Mouse (Mus musculus): Measurements from ENCODE around the gene Fbf1. TPM values are rescaled to one million over a fixed set of nuclear protein-coding genes. Genes with fewer than 3 reads are reported as not detected.

Gene Fbf1
- 49.5 and 60.3 TPM in 2 replicates for polyA plus RNA-seq (2015; fragmentation: Nextera tagmentation; extraction: Ambion mirVana)

DNA sequence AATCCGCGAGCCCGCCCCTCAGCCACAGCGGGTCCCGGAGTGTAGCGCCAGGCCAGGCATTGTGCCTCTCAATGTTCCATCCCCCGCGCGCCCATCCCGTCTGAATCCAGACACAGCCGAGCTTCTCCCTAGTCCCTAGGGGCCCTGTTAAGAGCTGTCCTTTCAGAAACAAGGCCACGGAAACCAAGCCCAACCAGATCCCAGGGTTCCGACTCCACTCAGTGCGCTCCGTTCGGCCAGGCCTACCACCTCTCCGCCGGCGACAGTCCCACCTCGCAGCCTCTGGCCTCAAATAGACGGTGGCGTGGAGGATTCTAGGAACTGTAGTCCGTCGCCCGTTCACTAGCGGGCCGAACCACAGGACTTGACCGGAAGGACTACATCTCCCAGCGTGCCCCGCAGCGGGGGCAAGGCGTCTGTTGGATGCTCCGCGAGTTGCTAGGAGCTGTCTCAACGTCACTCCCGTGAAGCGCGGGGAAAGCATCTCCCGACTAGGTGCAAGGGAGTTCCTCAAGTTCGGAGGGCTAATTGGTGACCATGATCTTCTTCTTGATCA, at the start of gene Fbf1:
TSS of gene Fbf1 (minus strand) at position 283 of the 556 bp plus-strand sequence.
- under 1% methylated on average over 40 of the region's 40 CpGs for WGBS

GRCm38 (mm10) chr11:116216549-116216948, 48.6 kb upstream of the Fbf1 start:
- ATAC-seq (ENCODE audit: insufficient number of reproducible peaks, insufficient read depth, low FRiP score, low TSS enrichment, low read depth) = no peak
- Histone ChIP-seq H3K36me3 (peaks cover 21% of the 10 kb centered on the region), H3K4me1 (peaks cover 15% of the 10 kb centered on the region), H3K9me3 (no peaks in the 10 kb centered on the region), H3K4me2 (no peak overlapping the region), H3K9ac (no peak overlapping the region), H3K4me3 (no peak overlapping the region), H3K27ac (no peak overlapping the region), H3K27me3 (peaks cover 10% of the 10 kb centered on the region)
- 81% methylated on average over 11 of the region's 11 CpGs for WGBS

More for the DNA sequence above, at the start of gene Fbf1:
- H3K4me3 ChIP-seq = peak within 1 kb of the TSS; percentile 77
- peaks cover 22% of the 10 kb centered on the region for H3K4me1 ChIP-seq
- peak within 1 kb of the TSS; percentile 88 for H3K9ac ChIP-seq
- H3K27ac ChIP-seq = peak within 1 kb of the TSS; percentile 91
- no peaks in the 10 kb centered on the region for H3K9me3 ChIP-seq
- H3K4me2 ChIP-seq = peak within 1 kb of the TSS; percentile 76
- H3K36me3 ChIP-seq = peaks cover 44% of the 10 kb centered on the region
- peak; percentile 90 for ATAC-seq (ENCODE audit: insufficient number of reproducible peaks, insufficient read depth, low FRiP score, low TSS enrichment, low read depth)
- H3K27me3 ChIP-seq = no peaks in the 10 kb centered on the region

- H3K9ac ChIP-seq = no peak overlapping the region
- 87% methylated on average over 6 of the region's 6 CpGs for WGBS
- H3K27me3 ChIP-seq = peaks cover 5% of the 10 kb centered on the region
- H3K36me3 ChIP-seq = peaks cover 15% of the 10 kb centered on the region; the same call in 1 of the 2 replicates
- H3K27ac ChIP-seq = no peak overlapping the region
- ATAC-seq (ENCODE audit: insufficient number of reproducible peaks, insufficient read depth, low FRiP score, low TSS enrichment, low read depth) = no peak
- H3K9me3 ChIP-seq = no peaks in the 10 kb centered on the region
- no peak overlapping the region for H3K4me3 ChIP-seq
- H3K4me2 ChIP-seq = no peak overlapping the region
- peaks cover 15% of the 10 kb centered on the region for H3K4me1 ChIP-seq
Measured at GRCm38 (mm10) chr11:116215991-116216390, 48.0 kb upstream of the Fbf1 start.

DNA sequence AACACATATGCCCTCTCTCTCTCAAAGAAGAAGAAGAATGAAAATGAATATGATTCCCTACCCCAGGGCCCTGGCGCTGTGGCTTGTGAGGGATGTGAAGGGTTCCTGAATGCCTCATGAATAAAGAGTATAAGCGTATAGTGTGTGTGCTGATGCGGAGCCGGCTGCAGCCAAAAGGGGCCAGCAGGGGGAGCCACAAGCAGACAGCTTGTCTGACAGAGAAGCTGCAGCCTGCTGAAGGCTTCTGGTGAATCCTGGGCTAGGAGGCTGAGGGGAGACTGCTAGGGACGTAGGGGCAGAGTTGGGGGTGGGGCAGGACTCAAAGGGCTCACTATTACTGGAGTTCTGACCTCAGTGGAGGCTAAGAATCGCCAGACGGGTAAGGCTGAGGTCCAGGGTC, 47.2 kb upstream of the Fbf1 start:
- WGBS = 73% methylated on average over 7 of the region's 7 CpGs
- no peak for ATAC-seq (ENCODE audit: insufficient number of reproducible peaks, insufficient read depth, low FRiP score, low TSS enrichment, low read depth)
- Histone ChIP-seq H3K9ac (no peak overlapping the region), H3K4me2 (no peak overlapping the region), H3K27ac (no peak overlapping the region), H3K27me3 (no peaks in the 10 kb centered on the region), H3K4me1 (peaks cover 15% of the 10 kb centered on the region), H3K4me3 (no peak overlapping the region), H3K36me3 (peaks cover 13% of the 10 kb centered on the region; the same call in 1 of the 2 replicates), H3K9me3 (no peaks in the 10 kb centered on the region)

- WGBS = 93% methylated on average over 13 of the region's 13 CpGs
- Histone ChIP-seq H3K27me3 (no peaks in the 10 kb centered on the region), H3K9me3 (no peaks in the 10 kb centered on the region), H3K36me3 (peaks cover 13% of the 10 kb centered on the region; the same call in 1 of the 2 replicates), H3K9ac (no peak overlapping the region), H3K4me1 (peaks cover 7% of the 10 kb centered on the region), H3K27ac (no peak overlapping the region), H3K4me3 (no peak overlapping the region), H3K4me2 (no peak overlapping the region)
- no peak for ATAC-seq (ENCODE audit: insufficient number of reproducible peaks, insufficient read depth, low FRiP score, low TSS enrichment, low read depth)
Measured at GRCm38 (mm10) chr11:116213877-116214510, 46.0 kb upstream of the Fbf1 start.

DNA sequence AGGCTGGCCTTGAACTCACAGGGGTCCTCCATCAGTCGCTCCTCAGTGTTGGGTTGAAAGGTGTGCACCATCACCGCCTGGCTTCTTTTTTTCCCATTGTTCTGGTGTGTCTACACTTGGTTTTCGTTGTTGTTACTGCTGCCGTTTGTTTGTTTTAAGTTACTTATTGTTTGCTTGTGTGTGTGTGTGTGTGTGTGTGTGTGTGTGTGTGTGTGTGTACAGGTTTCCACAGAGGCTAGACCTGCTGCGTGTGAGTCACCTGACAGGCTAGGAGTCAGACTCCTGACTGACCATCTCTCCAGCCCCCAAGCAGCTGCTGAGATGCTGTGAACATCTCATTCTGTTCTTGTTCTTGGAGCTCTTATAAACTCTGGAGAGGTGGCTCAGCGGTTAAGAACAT, 44.9 kb upstream of the Fbf1 start:
- Histone ChIP-seq H3K9ac (no peak overlapping the region), H3K27ac (no peak overlapping the region), H3K36me3 (peaks cover 13% of the 10 kb centered on the region; the same call in 1 of the 2 replicates), H3K4me1 (no peaks in the 10 kb centered on the region), H3K4me3 (no peak overlapping the region), H3K27me3 (no peaks in the 10 kb centered on the region), H3K4me2 (no peak overlapping the region), H3K9me3 (no peaks in the 10 kb centered on the region)
- no peak for ATAC-seq (ENCODE audit: insufficient number of reproducible peaks, insufficient read depth, low FRiP score, low TSS enrichment, low read depth)
- WGBS = 94% methylated on average over 6 of the region's 6 CpGs

DNA sequence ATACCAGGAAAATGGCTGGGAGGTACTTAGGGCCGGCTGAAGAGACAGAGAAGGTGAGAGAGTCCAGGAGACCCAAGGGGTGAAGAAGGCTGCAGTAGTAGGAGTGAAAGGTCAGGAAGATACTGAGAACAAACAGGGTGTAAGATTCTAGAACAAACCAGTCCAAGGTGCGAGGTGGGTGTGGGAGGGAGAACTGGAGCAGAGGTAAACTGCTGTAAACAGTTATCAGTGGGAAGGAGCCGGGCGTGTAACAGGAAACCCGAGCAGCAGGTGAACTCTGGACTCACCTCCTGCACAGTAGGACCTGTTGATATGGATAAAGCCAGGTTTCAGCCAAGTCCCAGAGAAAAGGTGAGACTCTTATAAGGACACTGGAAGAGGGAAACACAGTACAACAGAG, 42.7 kb upstream of the Fbf1 start:
- no peaks in the 10 kb centered on the region for H3K9me3 ChIP-seq
- ATAC-seq (ENCODE audit: insufficient number of reproducible peaks, insufficient read depth, low FRiP score, low TSS enrichment, low read depth) = no peak
- no peak overlapping the region for H3K4me2 ChIP-seq
- WGBS = 68% methylated on average over 5 of the region's 5 CpGs
- no peak overlapping the region for H3K27ac ChIP-seq
- H3K4me1 ChIP-seq = no peaks in the 10 kb centered on the region
- H3K9ac ChIP-seq = no peak overlapping the region
- no peaks in the 10 kb centered on the region for H3K27me3 ChIP-seq
- H3K4me3 ChIP-seq = no peak overlapping the region
- peaks cover 32% of the 10 kb centered on the region for H3K36me3 ChIP-seq

- H3K4me2 ChIP-seq = no peak overlapping the region
- H3K4me1 ChIP-seq = no peaks in the 10 kb centered on the region
- WGBS = 76% methylated on average over 8 of the region's 8 CpGs
- no peak overlapping the region for H3K9ac ChIP-seq
- H3K36me3 ChIP-seq = peaks cover 36% of the 10 kb centered on the region
- H3K9me3 ChIP-seq = no peaks in the 10 kb centered on the region
- H3K27ac ChIP-seq = no peak overlapping the region
- no peak overlapping the region for H3K4me3 ChIP-seq
- no peak for ATAC-seq (ENCODE audit: insufficient number of reproducible peaks, insufficient read depth, low FRiP score, low TSS enrichment, low read depth)
- H3K27me3 ChIP-seq = no peaks in the 10 kb centered on the region
Measured at GRCm38 (mm10) chr11:116209257-116209656, 41.3 kb upstream of the Fbf1 start.

GRCm38 (mm10) chr11:116208660-116209059, 40.7 kb upstream of the Fbf1 start:
- no peak for ATAC-seq (ENCODE audit: insufficient number of reproducible peaks, insufficient read depth, low FRiP score, low TSS enrichment, low read depth)
- Histone ChIP-seq H3K4me1 (no peaks in the 10 kb centered on the region), H3K36me3 (peaks cover 36% of the 10 kb centered on the region), H3K4me2 (no peak overlapping the region), H3K9ac (no peak overlapping the region), H3K4me3 (no peak overlapping the region), H3K27me3 (no peaks in the 10 kb centered on the region), H3K9me3 (no peaks in the 10 kb centered on the region), H3K27ac (no peak overlapping the region)
- 82% methylated on average over 3 of the region's 3 CpGs for WGBS

DNA sequence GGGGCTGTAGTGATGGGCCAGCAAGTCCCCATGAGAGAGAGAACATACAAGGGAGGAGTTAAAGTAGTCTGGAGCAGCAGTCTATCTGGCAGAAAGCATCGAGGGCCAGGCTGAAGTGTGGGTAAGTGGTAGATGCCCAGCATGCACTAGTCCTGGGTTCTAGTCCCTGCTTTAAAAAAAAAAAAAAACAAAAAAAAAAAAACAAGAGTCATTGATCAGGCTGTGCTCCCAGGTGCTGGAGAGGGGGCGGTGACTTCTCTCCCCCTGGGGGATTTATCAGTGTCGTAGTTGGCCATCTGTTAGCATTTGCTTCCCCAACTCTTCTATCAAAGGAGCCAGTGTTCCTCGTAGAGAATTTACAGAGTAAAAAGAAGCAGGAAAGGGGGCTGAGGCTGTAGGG, 38.7 kb upstream of the Fbf1 start:
- no peak for ATAC-seq (ENCODE audit: insufficient number of reproducible peaks, insufficient read depth, low FRiP score, low TSS enrichment, low read depth)
- Histone ChIP-seq H3K9ac (no peak overlapping the region), H3K4me2 (no peak overlapping the region), H3K4me1 (no peaks in the 10 kb centered on the region), H3K9me3 (no peaks in the 10 kb centered on the region), H3K27ac (no peak overlapping the region), H3K4me3 (no peak overlapping the region), H3K36me3 (peaks cover 30% of the 10 kb centered on the region), H3K27me3 (no peaks in the 10 kb centered on the region)
- 59% methylated on average over 4 of the region's 4 CpGs for WGBS

- ATAC-seq (ENCODE audit: insufficient number of reproducible peaks, insufficient read depth, low FRiP score, low TSS enrichment, low read depth) = no peak
- H3K36me3 ChIP-seq = peaks cover 30% of the 10 kb centered on the region
Measured at GRCm38 (mm10) chr11:116203150-116203549, 35.2 kb upstream of the Fbf1 start.

GRCm38 (mm10) chr11:116201151-116201550, 33.2 kb upstream of the Fbf1 start:
- 85% methylated on average over 2 of the region's 2 CpGs for WGBS
- peaks cover 19% of the 10 kb centered on the region for H3K36me3 ChIP-seq
- no peak overlapping the region for H3K27ac ChIP-seq
- no peaks in the 10 kb centered on the region for H3K9me3 ChIP-seq
- no peak overlapping the region for H3K4me2 ChIP-seq
- no peaks in the 10 kb centered on the region for H3K27me3 ChIP-seq
- ATAC-seq (ENCODE audit: insufficient number of reproducible peaks, insufficient read depth, low FRiP score, low TSS enrichment, low read depth) = no peak
- no peak overlapping the region for H3K9ac ChIP-seq
- H3K4me1 ChIP-seq = peaks cover 9% of the 10 kb centered on the region
- H3K4me3 ChIP-seq = no peak overlapping the region

More at GRCm38 (mm10) chr11:116203150-116203549, 35.2 kb upstream of the Fbf1 start:
- no peak overlapping the region for H3K9ac ChIP-seq
- H3K4me1 ChIP-seq = peaks cover 4% of the 10 kb centered on the region; the same call in 1 of the 2 replicates
- no peak overlapping the region for H3K27ac ChIP-seq
- WGBS = 89% methylated on average over 3 of the region's 3 CpGs
- H3K4me3 ChIP-seq = no peak overlapping the region
- H3K4me2 ChIP-seq = no peak overlapping the region
- H3K9me3 ChIP-seq = no peaks in the 10 kb centered on the region
- no peaks in the 10 kb centered on the region for H3K27me3 ChIP-seq

All from embryonic facial prominence, embryonic 13.5 days (tissue).